Mouse (Mus musculus) neutrophil, adult 5-6 weeks (primary cell): Measurements from ENCODE around the gene Selenoo. TPM values are rescaled to one million over a fixed set of nuclear protein-coding genes. Genes with fewer than 3 reads are reported as not detected.

Source experiments
- ATAC-seq: fragments of 151-379, 151-347 bp; 2 replicates; pipeline ENCODE4 v1.8.0; 2017; ENCODE audit warnings: mild to moderate bottlenecking, moderate TSS enrichment; ENCODE audit not compliant: insufficient number of reproducible peaks, poor library complexity, low FRiP score, severe bottlenecking; ENCODE audit errors: extremely low read depth
- total RNA-seq: library from RNA; stranded (forward); fragments of 200-1000 nt; gene quantifications from 2 replicates; pipeline ENCODE4 v1.2.3, GENCODE M21; 2017

The Selenoo gene
- total RNA-seq, 1 experiment from 2014 or later: 22.9 TPM

DNA sequence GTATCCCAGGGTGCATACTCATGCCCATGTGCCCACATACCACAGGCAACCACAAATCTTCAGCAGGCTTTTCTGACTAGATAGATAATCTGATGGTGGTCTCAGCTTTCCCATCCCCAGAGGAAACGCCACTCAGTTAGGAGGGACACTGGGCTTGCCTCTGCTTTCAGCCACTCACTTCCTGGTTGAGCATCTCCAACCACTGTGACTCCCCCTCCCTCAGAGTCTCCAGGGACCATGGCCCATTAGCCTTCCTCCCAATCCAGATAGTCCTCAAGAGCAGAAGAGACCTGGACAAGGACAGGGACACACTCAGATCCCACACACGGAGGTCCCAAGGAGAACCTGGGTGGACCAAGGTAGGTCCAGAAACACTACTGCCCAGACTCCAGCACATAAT lies 54.2 kb downstream of the Selenoo start:
- ATAC-seq: no peak

DNA sequence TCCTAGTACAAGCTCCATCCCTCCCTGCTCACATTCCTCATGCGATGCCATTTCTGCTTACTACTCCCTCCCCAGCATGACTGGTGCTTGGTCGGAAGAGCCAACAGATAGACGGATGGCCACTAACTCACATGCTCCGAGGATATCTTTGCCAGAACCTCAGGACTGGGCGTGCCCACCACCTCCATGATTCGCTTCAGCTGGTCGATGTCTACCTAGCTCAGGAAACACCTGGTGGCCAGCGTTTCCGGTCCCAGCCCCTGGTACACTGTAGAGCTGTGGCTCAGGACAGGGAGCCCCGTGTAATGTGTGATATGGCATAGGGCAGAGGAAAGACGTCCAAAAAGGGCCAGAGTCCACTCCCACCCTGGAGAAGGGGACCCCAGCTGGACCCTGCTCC lies 56.1 kb downstream of the Selenoo start:
- ATAC-seq: no peak

DNA sequence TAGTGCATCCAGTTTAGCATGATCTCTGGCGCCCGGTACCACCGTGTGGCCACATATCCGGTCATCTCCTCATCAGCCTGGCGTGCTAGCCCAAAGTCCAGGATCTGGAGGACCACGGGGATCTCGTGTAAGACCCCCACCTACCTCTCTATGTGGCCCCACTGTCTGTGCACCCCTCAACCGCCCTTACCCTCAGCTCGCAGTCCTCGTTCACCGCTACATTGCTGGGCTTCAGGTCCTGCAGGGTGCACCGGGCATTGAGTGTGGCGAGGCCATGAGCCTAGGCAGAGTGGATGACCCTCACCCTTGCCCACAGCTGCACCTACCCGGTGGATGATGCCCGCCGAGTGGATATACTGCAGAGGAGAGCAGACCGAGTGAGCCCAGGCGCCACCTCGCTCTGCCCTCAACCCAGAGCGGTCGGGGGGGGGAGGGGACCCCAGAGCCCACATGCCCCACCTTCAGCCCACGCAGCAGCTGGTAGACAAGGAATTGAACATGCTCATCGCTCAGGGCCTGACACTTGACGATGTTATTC lies 57.0 kb downstream of the Selenoo start:
- no peak for ATAC-seq

DNA sequence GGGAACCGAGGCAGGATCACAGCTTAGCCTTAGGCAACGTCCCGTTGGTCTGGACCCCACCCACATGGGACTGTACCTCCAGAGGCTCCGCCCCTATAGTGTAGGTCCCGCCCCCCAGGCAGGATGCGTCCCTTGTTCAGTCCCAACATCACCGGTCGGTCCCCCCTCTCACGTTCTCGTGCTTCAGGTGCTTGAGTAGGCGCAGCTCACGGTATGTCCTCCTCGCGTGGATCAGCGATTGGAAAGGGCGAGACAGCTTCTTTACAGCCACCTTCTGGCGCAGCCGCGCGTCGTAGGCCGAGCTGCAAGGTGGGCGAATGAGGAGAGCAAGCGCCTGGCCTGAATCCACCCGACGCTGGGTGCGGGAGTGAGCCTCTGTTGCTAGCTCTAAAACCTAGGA lies 57.7 kb downstream of the Selenoo start:
- peak; percentile 21; the same call in 1 of the 2 replicates for ATAC-seq

DNA sequence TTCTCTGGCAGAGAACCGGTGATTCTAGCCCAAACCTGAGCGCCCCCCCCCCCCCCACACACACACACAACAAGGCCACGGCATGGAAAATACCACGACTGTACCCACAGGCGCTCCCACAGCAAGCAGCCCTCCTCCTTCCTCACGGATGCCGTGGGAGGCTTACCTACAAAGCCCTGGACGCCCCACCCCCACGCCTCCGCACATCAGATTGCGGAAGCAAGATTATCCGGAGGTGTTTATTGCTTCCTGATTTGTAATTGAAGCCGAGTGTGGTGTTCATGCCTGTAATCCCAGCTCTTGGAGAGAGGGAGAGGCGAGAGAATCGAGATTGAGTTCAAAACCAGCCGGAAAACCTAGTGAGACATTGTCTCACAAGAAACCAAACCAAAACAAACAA lies 58.1 kb downstream of the Selenoo start:
- ATAC-seq: peak; percentile 53; the same call in 1 of the 2 replicates

DNA sequence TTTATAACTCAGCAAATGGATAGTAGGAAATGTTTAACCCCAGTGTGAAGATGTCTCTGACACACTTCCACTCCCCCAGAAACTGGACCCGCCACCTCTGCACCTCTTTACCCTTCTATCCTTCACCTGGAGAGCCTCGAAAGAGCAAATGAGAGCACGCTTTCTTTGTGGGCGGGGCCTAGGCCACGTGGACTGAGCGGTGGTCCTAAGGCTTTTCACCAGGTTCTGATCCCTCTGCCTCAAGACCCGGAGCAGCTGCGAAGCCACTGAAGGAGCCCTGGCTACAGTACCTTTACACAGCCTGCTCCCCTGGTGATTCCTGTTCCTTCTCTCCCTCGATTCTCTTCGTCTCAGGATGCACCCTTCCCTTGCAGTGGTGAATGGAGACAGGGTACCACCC lies 58.6 kb downstream of the Selenoo start:
- ATAC-seq: no peak

DNA sequence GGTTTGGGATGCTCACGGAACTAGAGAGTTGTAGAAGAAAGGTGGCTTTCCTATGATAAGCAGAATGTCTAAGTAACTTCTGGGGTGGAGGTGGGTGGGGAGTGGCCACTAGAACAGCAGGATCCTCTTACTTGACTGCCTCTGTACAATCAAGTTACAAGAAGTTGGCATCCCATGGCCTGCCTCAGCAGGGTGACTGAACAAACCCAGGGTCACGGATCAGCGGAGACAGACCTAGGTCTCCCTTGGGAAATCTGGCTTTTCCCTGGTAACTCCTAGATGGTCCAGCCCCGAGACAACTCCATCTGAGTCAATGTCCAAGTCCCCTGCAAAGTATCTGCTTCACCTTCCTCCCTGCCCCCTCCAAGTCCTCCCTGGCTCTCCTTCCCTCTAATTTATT lies 59.0 kb downstream of the Selenoo start:
- ATAC-seq: no peak

DNA sequence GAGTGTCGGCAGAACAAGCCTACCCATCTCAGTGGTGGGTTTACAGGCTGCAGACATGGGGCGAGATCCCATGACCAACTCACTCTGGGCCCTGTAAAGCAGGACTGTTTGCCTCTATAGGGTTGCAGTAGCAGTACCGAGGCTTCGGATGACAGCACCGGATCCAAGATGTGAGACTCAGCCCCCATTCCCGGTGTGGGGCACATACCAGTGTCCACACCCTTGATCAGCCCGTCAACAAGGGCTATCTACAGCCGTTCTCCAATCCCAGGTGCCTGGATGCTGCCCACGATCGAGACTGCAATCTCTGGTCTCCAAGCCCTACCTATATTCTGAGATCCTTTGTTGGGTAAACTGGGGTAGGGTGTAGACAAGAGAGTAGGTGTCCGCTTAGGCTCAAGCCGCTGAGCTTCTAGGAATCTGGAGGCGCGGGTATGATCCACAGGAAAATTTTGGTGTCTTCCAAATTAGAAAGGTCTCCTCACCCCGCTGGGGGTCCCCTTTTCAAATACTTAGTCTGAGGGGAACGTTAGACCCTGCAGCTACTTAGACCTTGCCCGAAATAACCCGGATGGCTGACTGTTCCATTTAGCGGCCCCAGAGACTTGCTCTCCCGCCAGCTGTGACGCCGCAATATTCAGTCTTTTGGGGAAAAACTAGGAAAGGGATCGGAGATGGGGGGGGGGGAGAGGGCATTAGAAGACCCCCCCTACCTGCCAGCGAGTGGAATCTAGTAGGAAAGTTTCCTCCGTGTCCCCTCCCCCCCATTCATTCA lies 59.8 kb downstream of the Selenoo start:
- no peak for ATAC-seq

DNA sequence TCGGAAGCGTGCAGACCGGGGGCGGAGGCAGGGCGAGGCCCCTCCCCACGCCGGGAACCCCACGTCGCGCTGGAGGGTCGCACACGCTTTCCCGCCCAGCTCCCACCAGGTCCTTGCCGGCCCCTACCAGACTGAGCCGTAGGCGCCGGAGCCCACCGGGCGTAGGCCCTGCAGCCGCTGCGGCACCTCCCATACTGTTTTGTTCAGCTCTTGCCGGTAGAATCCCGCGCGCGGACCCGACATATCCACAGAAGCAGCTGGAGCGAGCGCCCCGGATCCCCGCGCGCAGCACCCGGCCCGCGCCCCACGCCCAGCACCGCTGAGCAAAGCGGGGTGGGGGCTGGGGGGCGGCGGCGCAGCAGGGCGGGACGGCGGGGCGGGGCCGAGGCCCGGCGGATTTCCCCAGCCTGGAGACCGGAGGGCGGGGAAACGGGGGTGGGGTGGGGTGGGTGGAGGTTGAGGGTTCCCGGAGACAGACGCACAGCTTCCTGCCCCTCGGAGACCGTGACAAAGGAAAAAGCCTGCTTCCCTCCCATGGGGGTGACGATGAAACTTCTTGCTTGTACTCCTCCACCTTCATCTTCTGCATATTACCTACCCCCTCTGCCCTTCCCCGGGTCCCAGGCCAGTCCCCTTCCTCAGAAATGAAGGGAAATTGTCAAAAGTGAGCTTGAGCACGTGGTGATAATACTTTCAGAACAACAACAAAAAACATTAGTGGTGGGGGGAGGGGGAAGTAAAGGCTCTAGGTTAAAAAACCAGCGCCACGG lies 60.6 kb downstream of the Selenoo start, which contains the start of gene Mapk11:
Gene Mapk11, minus strand, starts transcription at position 358 of the 770 bp plus-strand sequence.
- 0 out of 2 replicates have a peak, but pooled peaks have one; percentile 7 for ATAC-seq

Other genes starting within 250 kb of the Selenoo start
- gene Pim3, start 226.9 kb upstream of the Selenoo start, total RNA-seq: 12.2 and 19.4 TPM in 2 replicates
- not detected in 2 replicates for gene Ttll8, start 134.7 kb upstream of the Selenoo start, total RNA-seq
- gene Mlc1, start 110.1 kb upstream of the Selenoo start, total RNA-seq: not detected in 2 replicates
- not detected in 2 replicates for gene Mov10l1, start 106.2 kb upstream of the Selenoo start, total RNA-seq
- gene Panx2, start 29.4 kb upstream of the Selenoo start, total RNA-seq: not detected in 2 replicates
- 47.6 and 55.9 TPM in 2 replicates for gene Trabd, start 14.0 kb upstream of the Selenoo start, total RNA-seq
- 47.3 and 49.6 TPM in 2 replicates for gene Tubgcp6, start 34.0 kb downstream of the Selenoo start, total RNA-seq
- gene Hdac10, start 39.6 kb downstream of the Selenoo start, total RNA-seq: 53.8 and 58.4 TPM in 2 replicates
- gene Mapk12, start 51.6 kb downstream of the Selenoo start, total RNA-seq: 6.9 and 9.0 TPM in 2 replicates
- gene Mapk11, start 60.5 kb downstream of the Selenoo start, total RNA-seq: 47.4 and 48.7 TPM in 2 replicates
- gene Plxnb2, start 91.7 kb downstream of the Selenoo start, total RNA-seq: 15.7 and 18.9 TPM in 2 replicates
- gene Dennd6b, start 107.4 kb downstream of the Selenoo start, total RNA-seq: 14.3 and 14.5 TPM in 2 replicates
- 40.1 and 41.9 TPM in 2 replicates for gene Ppp6r2, start 122.5 kb downstream of the Selenoo start, total RNA-seq
- 116 and 134 TPM in 2 replicates for gene Sbf1, start 226.2 kb downstream of the Selenoo start, total RNA-seq
- gene Adm2, start 233.6 kb downstream of the Selenoo start, total RNA-seq: not detected in 2 replicates
- not detected in 2 replicates for gene Miox, start 245.3 kb downstream of the Selenoo start, total RNA-seq